Mouse (Mus musculus): ENCODE results near the gene Ssbp4. TPM values are rescaled to one million over a fixed set of nuclear protein-coding genes. Genes with fewer than 3 reads are reported as not detected.

Ssbp4 gene
- total RNA-seq, 2 experiments from 2014 or later = 274 to 297 TPM

DNA sequence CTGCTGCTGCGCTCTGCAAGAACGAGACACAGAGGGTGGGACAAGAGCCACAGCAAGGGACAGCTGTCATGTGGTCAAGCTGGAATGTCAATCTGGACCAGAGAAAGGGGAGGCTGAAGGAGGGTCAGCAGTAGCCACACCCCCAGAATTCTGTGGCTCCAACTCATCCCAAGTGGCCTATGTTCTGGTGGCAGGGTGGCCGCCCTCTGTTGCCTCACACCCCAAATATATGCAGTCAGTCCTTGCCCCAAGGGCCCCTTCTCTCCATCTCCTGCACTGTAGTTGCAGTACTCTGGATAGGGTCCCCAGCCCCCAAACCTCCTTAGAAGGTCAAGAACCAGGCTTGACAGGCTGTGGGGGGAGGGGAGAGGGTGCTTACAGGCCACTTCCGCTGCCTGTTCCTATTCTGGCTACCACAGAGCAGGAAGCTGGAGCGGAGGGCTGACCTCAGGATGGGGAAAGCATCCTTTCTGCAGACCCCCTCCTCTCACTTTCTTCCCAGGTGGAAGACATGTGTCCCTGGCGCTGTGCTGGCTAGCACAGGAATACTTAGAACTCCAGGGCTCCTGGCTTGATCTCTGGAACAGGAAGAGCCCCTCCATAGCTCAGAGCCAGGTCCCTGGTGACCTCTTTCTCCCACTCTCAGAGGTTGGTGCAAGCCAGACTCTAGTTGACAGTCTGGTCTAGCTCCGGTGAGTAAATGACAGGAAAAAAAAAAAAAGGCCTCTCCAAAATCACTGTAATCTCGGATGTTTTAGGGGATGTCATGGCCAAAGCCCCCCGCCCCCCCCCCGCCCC, 8.0 kb downstream of the Ssbp4 start:
- peak overlapping the region; percentile 82 for H3K27ac ChIP-seq
- peak overlapping the region; percentile 39 for H3K4me3 ChIP-seq
- DNase-seq (ENCODE audit: low spot score in 2 of 2) = no peak
- TF ChIP-seq CTCF (conservative IDR thresholded peaks at IDR 0.05) = no peak

DNA sequence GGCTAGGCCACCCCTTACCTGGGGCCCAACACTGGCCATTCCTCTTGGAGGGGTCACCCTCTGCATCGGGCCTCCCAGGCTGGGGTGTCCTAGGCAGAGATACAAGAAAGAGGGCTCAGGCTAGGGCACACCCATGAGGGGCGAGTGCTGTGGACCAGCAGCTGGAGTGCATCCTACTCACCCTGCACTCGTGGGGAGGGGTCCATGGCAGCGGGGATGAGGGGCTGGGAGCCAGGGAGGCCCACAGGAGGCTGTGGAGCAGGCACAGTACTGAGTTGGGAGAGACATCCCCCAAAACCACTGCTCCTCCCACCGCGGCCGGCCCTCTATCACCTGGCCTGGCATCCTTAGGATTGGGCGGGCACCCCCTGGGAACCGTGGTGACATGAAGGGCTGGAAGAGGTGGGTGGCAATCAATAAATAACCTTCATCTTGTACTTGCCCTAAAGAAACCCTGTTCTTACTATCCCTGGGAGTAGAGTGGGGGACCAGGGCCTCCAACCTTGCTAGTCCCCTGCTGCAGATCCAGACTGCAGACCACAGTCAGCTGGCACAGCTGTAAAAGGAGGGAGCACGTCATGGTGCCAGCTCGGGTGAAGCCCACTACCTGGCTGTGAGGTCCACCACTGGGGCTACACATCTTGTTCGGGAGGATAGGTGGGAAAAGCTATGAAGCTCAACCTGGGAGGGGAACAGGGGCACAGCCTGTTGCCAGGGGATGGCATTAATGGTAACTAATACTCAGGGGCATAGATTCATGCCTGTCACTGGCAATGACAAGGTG, 9.0 kb downstream of the Ssbp4 start:
- Histone ChIP-seq H3K27ac (peak overlapping the region; percentile 82; the same call in 1 of the 2 replicates), H3K4me3 (no peak overlapping the region)
- no peak for DNase-seq (ENCODE audit: low spot score in 2 of 2)
- TF ChIP-seq CTCF (conservative IDR thresholded peaks at IDR 0.05) = no peak

DNA sequence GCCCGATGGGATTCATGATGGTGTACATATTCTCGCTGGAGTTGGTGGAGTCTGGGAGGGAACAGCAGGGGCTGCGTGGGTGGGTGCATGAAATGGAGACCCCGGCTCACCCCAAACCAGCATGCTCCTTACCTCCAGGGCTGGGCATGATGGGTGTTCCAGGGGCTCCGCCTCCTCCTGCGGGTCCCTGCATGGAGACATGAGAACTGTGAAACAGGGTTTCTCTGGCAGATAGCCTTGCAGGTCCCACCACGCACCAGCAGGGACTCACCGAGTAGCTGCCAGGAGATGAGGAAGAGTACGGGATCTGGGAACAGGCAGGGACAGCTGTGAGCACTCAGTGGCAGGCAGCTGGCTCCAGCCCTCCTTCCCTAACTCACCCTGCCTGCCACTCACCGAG, 9.9 kb downstream of the Ssbp4 start:
- peak overlapping the region; percentile 82 for H3K27ac ChIP-seq
- peak in 1 of 2 experiments; percentile 53 for DNase-seq (ENCODE audit: low spot score in 2 of 2)

DNA sequence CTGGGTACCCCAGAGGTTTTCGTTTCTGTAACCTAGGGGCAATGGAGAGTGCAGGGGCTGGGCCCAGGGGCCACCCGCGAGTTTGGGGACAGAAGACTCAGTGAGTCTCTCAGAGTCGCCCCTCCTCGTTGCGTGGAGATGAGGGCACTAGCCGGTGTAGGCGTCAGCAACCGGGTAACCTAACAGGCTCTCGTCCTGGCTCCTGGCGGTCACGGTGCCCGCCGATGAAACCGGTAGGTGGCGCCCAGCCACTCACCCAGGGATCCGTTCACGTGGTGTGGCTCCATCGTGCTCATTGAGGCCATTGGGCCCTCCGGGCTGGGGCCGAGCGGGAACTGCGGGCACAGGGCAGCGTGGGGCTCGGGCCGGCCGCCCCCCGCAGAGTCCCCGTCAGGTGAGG, 10.4 kb downstream of the Ssbp4 start:
- TF ChIP-seq CTCF (conservative IDR thresholded peaks at IDR 0.05) = peak; percentile 82
- H3K27ac ChIP-seq = peak overlapping the region; percentile 82
- DNase-seq (ENCODE audit: low spot score in 2 of 2) = peak in 1 of 2 experiments; percentile 86
- peak overlapping the region; percentile 39 for H3K4me3 ChIP-seq

More for the DNA sequence above, 9.9 kb downstream of the Ssbp4 start:
- no peak for TF ChIP-seq CTCF (conservative IDR thresholded peaks at IDR 0.05)
- peak overlapping the region; percentile 39 for H3K4me3 ChIP-seq

DNA sequence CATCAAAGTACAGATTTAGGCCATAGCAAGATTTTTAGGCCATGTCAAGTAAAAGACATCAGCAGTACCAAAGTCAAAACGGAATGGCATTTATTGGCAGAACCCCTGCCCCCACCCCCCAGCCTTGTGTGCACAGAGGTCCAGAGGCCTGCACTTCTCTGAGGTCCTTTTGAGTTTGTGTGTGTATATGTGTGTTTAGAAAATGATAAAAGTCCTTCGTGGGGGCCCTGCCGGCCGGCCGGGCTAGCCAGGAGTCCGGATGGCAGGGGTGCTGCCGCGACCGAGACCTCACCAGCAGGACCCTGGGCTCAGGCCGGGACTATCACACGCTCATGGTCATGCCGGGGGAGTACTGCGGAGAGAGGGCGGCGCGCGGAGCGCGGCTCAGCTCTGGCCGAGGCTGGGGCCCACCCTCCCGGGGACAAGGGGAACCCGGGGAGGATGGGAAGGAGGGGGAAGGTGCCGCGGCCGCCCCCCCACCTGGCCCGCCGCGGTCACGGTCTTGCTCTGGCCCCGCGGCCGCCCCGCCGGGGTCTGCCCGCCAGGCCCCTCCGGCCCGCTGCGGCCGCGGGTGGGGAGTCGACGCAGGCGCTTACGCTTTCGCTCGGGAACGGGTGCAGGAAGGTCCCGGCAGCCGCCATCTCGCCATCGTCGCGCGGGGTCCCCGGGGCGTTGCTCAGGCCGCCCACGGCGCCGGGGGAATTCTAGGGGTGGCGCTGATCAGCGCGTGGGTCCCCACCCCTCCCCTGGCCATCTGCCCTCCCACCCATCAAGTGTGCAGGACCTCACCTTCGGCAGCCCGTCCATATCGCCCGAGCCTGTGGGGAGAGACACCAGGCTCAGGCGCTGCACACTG, 11.0 kb downstream of the Ssbp4 start:
- peak overlapping the region; percentile 39 for H3K4me3 ChIP-seq
- peak overlapping the region; percentile 82 for H3K27ac ChIP-seq
- DNase-seq (ENCODE audit: low spot score in 2 of 2) = no peak
- TF ChIP-seq CTCF (conservative IDR thresholded peaks at IDR 0.05) = no peak

DNA sequence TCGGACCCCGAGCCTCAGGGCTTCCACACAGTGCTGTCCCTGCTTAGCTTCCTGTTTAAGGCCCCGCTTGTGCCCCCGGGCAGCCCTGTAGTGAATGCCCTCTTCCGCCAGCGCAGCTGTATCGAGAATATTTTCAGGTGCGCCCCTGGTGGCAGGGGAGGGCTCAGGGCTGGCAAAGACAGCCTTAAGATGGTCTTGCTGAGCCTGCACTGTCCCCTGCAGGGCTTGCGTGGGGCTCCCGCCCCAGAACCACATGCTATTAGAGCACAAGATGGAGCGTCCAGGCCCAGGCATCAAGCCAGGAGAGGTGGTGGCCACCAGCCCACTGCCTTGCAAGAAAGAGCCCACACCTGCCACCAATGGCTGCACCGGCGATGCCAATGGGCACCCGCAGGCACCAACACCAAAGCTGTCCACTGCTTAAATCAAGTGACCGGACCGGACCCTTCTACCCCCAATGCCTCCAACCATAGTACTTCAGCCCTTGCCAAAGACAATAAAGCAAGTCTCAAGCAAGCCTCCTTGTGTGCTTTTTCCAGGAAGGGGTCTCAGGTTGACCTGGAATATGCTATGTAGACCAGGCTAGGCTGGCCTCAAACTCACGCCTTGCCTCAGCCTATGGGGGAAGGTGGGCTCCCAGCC, 11.8 kb downstream of the Ssbp4 start:
- 0 out of 2 replicates have a peak overlapping the region, but pooled peaks have one; percentile 82 for H3K27ac ChIP-seq
- DNase-seq (ENCODE audit: low spot score in 2 of 2) = no peak
- H3K4me3 ChIP-seq = no peak overlapping the region
- TF ChIP-seq CTCF (conservative IDR thresholded peaks at IDR 0.05) = peak; percentile 61

DNA sequence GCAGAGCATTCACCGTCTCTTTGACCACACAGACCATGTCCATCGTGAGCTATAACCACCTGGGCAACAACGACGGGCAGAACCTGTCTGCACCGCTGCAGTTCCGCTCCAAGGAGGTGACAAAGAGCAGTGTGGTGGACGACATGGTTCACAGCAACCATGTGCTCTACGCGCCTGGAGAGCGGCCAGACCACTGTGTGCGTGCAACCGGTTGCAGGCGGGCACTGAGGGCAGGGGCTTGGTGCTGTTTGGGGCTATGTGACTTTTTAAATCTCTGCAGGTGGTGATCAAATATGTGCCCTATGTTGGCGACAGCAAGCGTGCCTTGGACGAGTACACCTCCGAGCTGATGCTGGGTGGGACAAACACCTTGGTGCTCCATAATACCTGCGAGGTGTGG, 12.5 kb downstream of the Ssbp4 start:
- TF ChIP-seq CTCF (conservative IDR thresholded peaks at IDR 0.05) = no peak
- no peak for DNase-seq (ENCODE audit: low spot score in 2 of 2)

DNA sequence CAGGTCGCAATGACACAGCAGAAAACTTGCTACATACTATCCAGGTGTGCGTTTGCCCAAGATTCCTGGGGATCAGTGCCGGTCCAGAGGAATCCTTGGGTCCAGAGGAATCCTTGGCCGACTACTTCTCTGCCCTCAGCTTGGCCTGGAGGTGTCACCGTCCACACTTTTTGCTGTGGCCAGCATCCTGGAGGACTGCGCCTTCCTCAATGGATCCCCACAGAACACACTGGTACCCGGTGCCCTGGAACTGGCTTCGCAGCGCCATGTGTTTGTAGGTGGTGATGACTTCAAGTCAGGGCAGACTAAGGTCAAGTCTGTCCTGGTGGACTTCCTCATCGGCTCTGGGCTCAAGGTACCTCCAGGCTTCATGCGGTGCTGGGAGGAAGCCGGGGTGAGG, 12.9 kb downstream of the Ssbp4 start:
- DNase-seq (ENCODE audit: low spot score in 2 of 2) = no peak
- H3K27ac ChIP-seq = no peak overlapping the region
- no peak for TF ChIP-seq CTCF (conservative IDR thresholded peaks at IDR 0.05)
- no peak overlapping the region for H3K4me3 ChIP-seq

More for the DNA sequence above, 12.5 kb downstream of the Ssbp4 start:
- H3K4me3 ChIP-seq = no peak overlapping the region
- H3K27ac ChIP-seq = no peak overlapping the region

DNA sequence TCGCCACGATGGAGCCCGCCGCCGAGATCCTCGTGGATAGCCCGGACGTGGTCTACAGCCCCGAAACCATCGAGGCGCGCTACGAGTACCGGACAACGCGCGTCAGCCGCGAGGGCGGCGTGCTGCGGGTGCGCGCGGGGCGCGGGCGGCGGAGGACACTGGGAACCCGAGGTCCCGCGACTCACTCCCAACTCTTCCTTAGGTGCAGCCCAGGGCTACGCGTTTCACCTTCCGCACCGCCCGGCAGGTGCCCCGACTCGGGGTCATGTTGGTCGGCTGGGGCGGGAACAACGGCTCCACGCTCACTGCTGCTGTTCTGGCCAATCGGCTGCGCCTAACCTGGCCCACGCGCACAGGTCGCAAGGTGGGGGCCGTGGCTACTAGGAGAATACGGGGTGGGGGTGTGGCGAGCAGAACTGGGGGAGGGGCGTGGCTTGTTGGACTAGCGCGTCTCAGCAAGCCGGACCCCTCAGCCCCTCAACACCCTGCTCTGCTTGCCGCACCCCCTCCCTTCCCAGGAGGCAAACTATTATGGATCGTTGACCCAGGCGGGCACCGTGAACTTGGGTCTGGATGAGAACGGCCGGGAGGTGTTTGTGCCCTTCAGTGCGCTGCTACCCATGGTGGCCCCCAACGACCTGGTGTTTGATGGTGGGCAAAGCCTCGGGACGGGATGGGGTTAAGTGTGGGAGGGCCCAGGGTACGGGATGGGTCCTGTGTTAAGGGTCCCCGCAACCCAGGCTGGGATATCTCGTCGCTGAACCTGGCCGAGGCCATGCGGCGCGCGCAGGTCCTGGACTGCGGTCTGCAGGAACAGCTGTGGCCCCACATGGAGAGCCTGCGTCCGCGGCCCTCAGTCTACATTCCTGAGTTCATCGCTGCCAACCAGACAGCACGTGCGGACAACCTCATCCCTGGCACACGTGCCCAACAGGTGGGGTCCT, 13.8 kb downstream of the Ssbp4 start:
- peak overlapping the region; percentile 74 for H3K4me3 ChIP-seq
- no peak for TF ChIP-seq CTCF (conservative IDR thresholded peaks at IDR 0.05)
- DNase-seq (ENCODE audit: low spot score in 2 of 2) = no peak

DNA sequence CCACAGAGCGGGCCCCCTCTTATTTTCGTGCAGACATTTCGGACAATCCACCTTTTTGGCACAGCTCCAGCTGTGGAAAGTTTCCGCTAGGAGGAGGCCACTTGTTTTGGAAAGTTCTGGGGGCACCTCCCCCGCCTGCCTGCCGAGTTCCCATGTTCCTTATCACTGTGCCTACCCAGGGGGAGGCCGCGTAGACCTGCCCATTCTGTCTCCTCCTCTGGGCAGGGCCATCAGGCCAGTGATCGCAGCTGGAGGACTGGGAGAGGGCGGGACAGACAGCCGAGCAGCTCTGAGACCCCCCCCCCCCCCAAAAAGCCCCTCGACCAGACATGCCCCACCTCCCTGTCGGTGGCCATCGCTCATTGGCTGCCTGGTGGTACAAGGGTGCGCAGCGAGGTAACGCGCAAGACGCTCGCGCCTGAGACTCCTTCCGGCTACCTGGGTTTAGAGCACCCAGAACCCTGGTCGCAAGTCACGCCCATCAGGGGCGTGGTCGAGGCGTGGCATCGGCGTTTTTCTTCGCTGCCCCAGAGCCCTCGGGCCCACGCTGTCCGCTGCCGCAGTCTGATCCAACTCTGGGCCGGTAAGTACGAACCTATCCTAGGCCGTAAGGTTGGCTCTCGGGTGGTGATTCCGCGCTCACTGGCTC, 14.6 kb downstream of the Ssbp4 start, which contains the start of gene Isyna1:
Isyna1 (plus strand) TSS at position 413 of the 649 bp plus-strand sequence.
- peak in 1 of 2 experiments; percentile 50 for DNase-seq (ENCODE audit: low spot score in 2 of 2)
- TF ChIP-seq CTCF (conservative IDR thresholded peaks at IDR 0.05) = no peak; the same call in 1 of the 2 replicates
- Histone ChIP-seq H3K27ac (peak within 1 kb of the TSS; percentile 86), H3K4me3 (peak within 1 kb of the TSS; percentile 74)

More for the DNA sequence above, 13.8 kb downstream of the Ssbp4 start:
- peak overlapping the region; percentile 86 for H3K27ac ChIP-seq
